Mouse (Mus musculus) lung, embryonic 16.5 days (tissue): ENCODE measurements around the gene Ppara. TPM values are rescaled to one million over a fixed set of nuclear protein-coding genes. Genes with fewer than 3 reads are reported as not detected.

Experiments used
- ATAC-seq: fragments of 200-750 bp; cut with Nextera tagmentation; 2 replicates; pipeline ENCODE4 v1.8.0; 2017; ENCODE audit warnings: low read depth, mild to moderate bottlenecking, moderate library complexity
- H3K27ac ChIP-seq: fragments of 300-500 bp; sonication (generic); 2 replicates; pipeline ENCODE4 v1.5.1; 2014; ENCODE audit warnings: mild to moderate bottlenecking, control low read depth, low read length
- H3K27me3 ChIP-seq: fragments of 300-500 bp; sonication (generic); 2 replicates; pipeline ENCODE4 v1.6.1; 2014; ENCODE audit warnings: low read depth, low read length, mixed read lengths; ENCODE audit not compliant: control insufficient read depth, insufficient read depth
- H3K36me3 ChIP-seq: fragments of 300-500 bp; sonication (generic); 2 replicates; pipeline ENCODE4 v1.6.1; 2014; ENCODE audit warnings: low read length; ENCODE audit not compliant: control insufficient read depth, insufficient read depth
- H3K4me1 ChIP-seq: fragments of 300-500 bp; sonication (generic); replicated peaks from 2 replicates; pipeline ENCODE4 v1.6.1; 2014; ENCODE audit warnings: low read length, mixed read lengths; ENCODE audit not compliant: control insufficient read depth, insufficient read depth
- H3K4me2 ChIP-seq: fragments of 300-500 bp; sonication (generic); 2 replicates; pipeline ENCODE4 v1.6.1; 2014; ENCODE audit warnings: low read depth, low read length, control low read depth
- H3K4me3 ChIP-seq: fragments of 300-500 bp; sonication (generic); 2 replicates; pipeline ENCODE4 v1.5.1; 2014; ENCODE audit warnings: mild to moderate bottlenecking, low read length, control low read depth
- H3K9ac ChIP-seq: fragments of 300-500 bp; sonication (generic); 2 replicates; pipeline ENCODE4 v1.6.1; 2014; ENCODE audit warnings: low read length, control low read depth
- H3K9me3 ChIP-seq: fragments of 300-500 bp; sonication (generic); 2 replicates; pipeline ENCODE4 v1.6.1; 2016; ENCODE audit warnings: low read length; ENCODE audit not compliant: control insufficient read depth
- WGBS: fragments of 180-500 bp; shearing (Covaris S2); extraction: QIAGEN DNeasy Blood & Tissue Kit; methylation state at CpG from one replicate; pipeline ENCODE4 v1.1.7; 2014; 5-methylcytosine and 5-hydroxymethylcytosine counted together
- polyA plus RNA-seq: library from polyadenylated mRNA; unstranded; fragments of >200 nt; fragmentation: Nextera tagmentation; extraction: Ambion mirVana; gene quantifications from 2 replicates; pipeline ENCODE4 v1.2.1, GENCODE M21; 2015

Gene Ppara
- polyA plus RNA-seq, 1 experiment from 2014 or later: 5.2 TPM

GRCm38 (mm10) chr15:85756611-85757010 is 21.8 kb downstream of the Ppara start:
- WGBS: 86% methylated on average over 7 of the region's 7 CpGs

GRCm38 (mm10) chr15:85757768-85758167 is 23.0 kb downstream of the Ppara start:
- Histone ChIP-seq H3K4me3 (no peak overlapping the region), H3K27ac (no peak overlapping the region), H3K27me3 (no peaks in the 10 kb centered on the region), H3K36me3 (no peaks in the 10 kb centered on the region; the same call in 1 of the 2 replicates), H3K9ac (no peak overlapping the region), H3K9me3 (peaks cover 5% of the 10 kb centered on the region), H3K4me1 (no peaks in the 10 kb centered on the region), H3K4me2 (no peak overlapping the region)
- no peak for ATAC-seq
- WGBS: 94% methylated on average over 3 of the region's 3 CpGs

More at GRCm38 (mm10) chr15:85756611-85757010, 21.8 kb downstream of the Ppara start:
- Histone ChIP-seq H3K9me3 (peaks cover 5% of the 10 kb centered on the region), H3K4me2 (no peak overlapping the region), H3K36me3 (no peaks in the 10 kb centered on the region; the same call in 1 of the 2 replicates), H3K4me3 (no peak overlapping the region), H3K27me3 (no peaks in the 10 kb centered on the region), H3K4me1 (no peaks in the 10 kb centered on the region), H3K27ac (no peak overlapping the region), H3K9ac (no peak overlapping the region)
- no peak for ATAC-seq

- no peak overlapping the region for H3K9ac ChIP-seq
- H3K27me3 ChIP-seq: no peaks in the 10 kb centered on the region
- no peak overlapping the region for H3K27ac ChIP-seq
- no peaks in the 10 kb centered on the region for H3K4me1 ChIP-seq
- no peak overlapping the region for H3K4me2 ChIP-seq
- H3K4me3 ChIP-seq: no peak overlapping the region
- ATAC-seq: no peak
- no peaks in the 10 kb centered on the region; the same call in 1 of the 2 replicates for H3K36me3 ChIP-seq
- WGBS: 78% methylated on average over 4 of the region's 4 CpGs
- peaks cover 4% of the 10 kb centered on the region for H3K9me3 ChIP-seq
Measured at GRCm38 (mm10) chr15:85762761-85763160, 28.0 kb downstream of the Ppara start.

- Histone ChIP-seq H3K9me3 (no peaks in the 10 kb centered on the region), H3K9ac (no peak overlapping the region), H3K4me3 (no peak overlapping the region), H3K27me3 (no peaks in the 10 kb centered on the region), H3K4me1 (no peaks in the 10 kb centered on the region), H3K4me2 (no peak overlapping the region), H3K36me3 (no peaks in the 10 kb centered on the region), H3K27ac (no peak overlapping the region)
- WGBS: 43% methylated on average over 3 of the region's 3 CpGs
- ATAC-seq: no peak
Measured at GRCm38 (mm10) chr15:85765022-85765421, 30.2 kb downstream of the Ppara start.

GRCm38 (mm10) chr15:85766677-85767076 is 31.9 kb downstream of the Ppara start:
- Histone ChIP-seq H3K9ac (no peak overlapping the region), H3K4me2 (no peak overlapping the region), H3K9me3 (no peaks in the 10 kb centered on the region), H3K4me3 (no peak overlapping the region), H3K36me3 (no peaks in the 10 kb centered on the region), H3K4me1 (no peaks in the 10 kb centered on the region), H3K27me3 (no peaks in the 10 kb centered on the region), H3K27ac (no peak overlapping the region)
- ATAC-seq: no peak
- 84% methylated on average over 5 of the region's 5 CpGs for WGBS

- no peak overlapping the region for H3K27ac ChIP-seq
- H3K4me2 ChIP-seq: no peak overlapping the region
- no peaks in the 10 kb centered on the region for H3K27me3 ChIP-seq
- H3K9me3 ChIP-seq: no peaks in the 10 kb centered on the region
- no peaks in the 10 kb centered on the region for H3K4me1 ChIP-seq
- ATAC-seq: no peak
- H3K9ac ChIP-seq: no peak overlapping the region
- WGBS: 86% methylated on average over 8 of the region's 8 CpGs
- H3K4me3 ChIP-seq: no peak overlapping the region
- no peaks in the 10 kb centered on the region for H3K36me3 ChIP-seq
Measured at GRCm38 (mm10) chr15:85768991-85769390, 34.2 kb downstream of the Ppara start.

GRCm38 (mm10) chr15:85771306-85772121 is 36.7 kb downstream of the Ppara start:
- 73% methylated on average over 17 of the region's 17 CpGs for WGBS
- no peaks in the 10 kb centered on the region for H3K4me1 ChIP-seq
- no peaks in the 10 kb centered on the region for H3K36me3 ChIP-seq
- H3K9ac ChIP-seq: no peak overlapping the region
- no peak overlapping the region for H3K4me3 ChIP-seq
- no peaks in the 10 kb centered on the region for H3K27me3 ChIP-seq
- ATAC-seq: no peak
- H3K9me3 ChIP-seq: no peaks in the 10 kb centered on the region
- H3K4me2 ChIP-seq: no peak overlapping the region
- H3K27ac ChIP-seq: no peak overlapping the region

- Histone ChIP-seq H3K4me2 (no peak overlapping the region), H3K9me3 (no peaks in the 10 kb centered on the region), H3K27ac (no peak overlapping the region), H3K4me3 (no peak overlapping the region), H3K27me3 (no peaks in the 10 kb centered on the region), H3K4me1 (no peaks in the 10 kb centered on the region), H3K9ac (no peak overlapping the region), H3K36me3 (no peaks in the 10 kb centered on the region)
- ATAC-seq: no peak
- WGBS: 77% methylated on average over 11 of the region's 11 CpGs
Measured at GRCm38 (mm10) chr15:85772146-85772740, 37.5 kb downstream of the Ppara start.

- Histone ChIP-seq H3K4me3 (no peak overlapping the region), H3K9ac (no peak overlapping the region), H3K4me2 (no peak overlapping the region), H3K4me1 (no peaks in the 10 kb centered on the region), H3K27ac (no peak overlapping the region), H3K36me3 (no peaks in the 10 kb centered on the region), H3K27me3 (no peaks in the 10 kb centered on the region), H3K9me3 (no peaks in the 10 kb centered on the region)
- no peak for ATAC-seq
- WGBS: 76% methylated on average over 9 of the region's 9 CpGs
Measured at GRCm38 (mm10) chr15:85774419-85774818, 39.6 kb downstream of the Ppara start.
